9 mouse cellular contexts compared by ENCODE assay signal in genomic region chr13:69426117-69426516, GRCm38 (mm10).
A peak's percentile ranks its signal among the peaks of the same experiment; 100 is the strongest.
DNase-seq lines count a peak whose midpoint lies in the region; ATAC-seq and TF ChIP-seq lines count a peak whose summit lies in the region.
"Had no signal": no experiment of that assay in that cellular context is flagged by ENCODE, and none has a peak within 500 bp of the region (broad histone marks: within the 10 kb centered on the region; RNA-seq: fewer than 3 reads in every experiment).

No protein-coding gene starts in this region.

- peak; percentile 61; the same call in 1 of the 2 replicates for ATAC-seq in lung, embryonic 15.5 days (ENCODE audit: borderline replicate concordance, extremely low read depth, low FRiP score, low TSS enrichment)
- 0 out of 2 replicates have a peak, but pooled peaks have one; percentile 2 for ATAC-seq in stomach, embryonic 14.5 days (ENCODE audit: insufficient number of reproducible peaks, insufficient read depth, low FRiP score, low read depth)
- ATAC-seq in monocyte, adult 5-6 weeks (replicated peaks; ENCODE audit: insufficient number of reproducible peaks, low FRiP score, low TSS enrichment, poor library complexity, severe bottlenecking): no peak
- ATAC-seq in megakaryocyte, adult 5-6 weeks (ENCODE audit: poor library complexity, severe bottlenecking): no peak

- no peaks in the 10 kb centered on the region for H3K27me3 ChIP-seq in lung, embryonic 15.5 days
- H3K27me3 ChIP-seq in stomach, embryonic 14.5 days (ENCODE audit: control insufficient read depth, insufficient read depth, low read length): no peaks in the 10 kb centered on the region
- H3K27me3 ChIP-seq: embryonic facial prominence, embryonic 12.5 days had no signal

- H3K9me3 ChIP-seq in lung, embryonic 15.5 days: no peaks in the 10 kb centered on the region
- H3K9me3 ChIP-seq in stomach, embryonic 14.5 days (ENCODE audit: control insufficient read depth, low read depth, low read length): no peaks in the 10 kb centered on the region
- H3K9me3 ChIP-seq: embryonic facial prominence, embryonic 12.5 days had no signal

- no peak overlapping the region for H3K4me2 ChIP-seq in lung, embryonic 15.5 days
- H3K4me2 ChIP-seq in stomach, embryonic 14.5 days (replicated peaks; ENCODE audit: low read depth, low read length): no peak overlapping the region
- H3K4me2 ChIP-seq: embryonic facial prominence, embryonic 12.5 days had no signal

- WGBS in lung, embryonic 15.5 days: 20% methylated on average over 6 of the region's 6 CpGs
- WGBS in lung, adult 2 months: 29% methylated on average over 6 of the region's 6 CpGs
- 32% methylated on average over 6 of the region's 6 CpGs for WGBS in stomach, embryonic 14.5 days

- TF ChIP-seq CTCF in lung, adult 2 months (IDR thresholded peaks at IDR 0.05; ENCODE audit: insufficient read depth, low read length): no peak

- no peak for TF ChIP-seq POLR2A in lung, adult 2 months (IDR thresholded peaks at IDR 0.05; ENCODE audit: borderline replicate concordance, extremely low read depth, low read depth, low read length)

- H3K9ac ChIP-seq in lung, embryonic 15.5 days: no peak overlapping the region
- H3K9ac ChIP-seq in stomach, embryonic 14.5 days (replicated peaks; ENCODE audit: low read depth, low read length): no peak overlapping the region
- H3K9ac ChIP-seq: embryonic facial prominence, embryonic 12.5 days had no signal

- peak; percentile 57 to 73 for DNase-seq in adrenal gland, adult (ENCODE audit: inconsistent age in 2 of 2, low spot score in 1 of 2)
- DNase-seq in adrenal gland, postnatal 25 days: no peak
- DNase-seq in lung, adult 2 months: no peak
- peak; percentile 55 to 60 for DNase-seq in kidney, postnatal 4 days

- H3K4me3 ChIP-seq in lung, embryonic 15.5 days: no peak overlapping the region
- no peak overlapping the region for H3K4me3 ChIP-seq in lung, adult 2 months (replicated peaks; ENCODE audit: extremely low read depth, low read depth, low read length)
- H3K4me3 ChIP-seq in stomach, embryonic 14.5 days (ENCODE audit: low read depth, low read length): no peak overlapping the region
- H3K4me3 ChIP-seq: embryonic facial prominence, embryonic 12.5 days had no signal

- H3K27ac ChIP-seq in lung, embryonic 15.5 days: peak overlapping the region; percentile 47; the same call in 1 of the 2 replicates
- no peak overlapping the region for H3K27ac ChIP-seq in stomach, embryonic 14.5 days (ENCODE audit: low read length)
- H3K27ac ChIP-seq: embryonic facial prominence, embryonic 12.5 days had no signal

- no peaks in the 10 kb centered on the region for H3K36me3 ChIP-seq in lung, embryonic 15.5 days
- no peaks in the 10 kb centered on the region for H3K36me3 ChIP-seq in stomach, embryonic 14.5 days (ENCODE audit: control insufficient read depth, insufficient read depth, low read length)
- H3K36me3 ChIP-seq: embryonic facial prominence, embryonic 12.5 days had no signal

- peaks cover 12% of the 10 kb centered on the region; the same call in 1 of the 2 replicates for H3K4me1 ChIP-seq in lung, embryonic 15.5 days
- H3K4me1 ChIP-seq in lung, adult 2 months (ENCODE audit: control insufficient read depth, insufficient read depth, low read length): no peaks in the 10 kb centered on the region
- H3K4me1 ChIP-seq in stomach, embryonic 14.5 days (ENCODE audit: control insufficient read depth, insufficient read depth, low read length): no peaks in the 10 kb centered on the region
- H3K4me1 ChIP-seq: embryonic facial prominence, embryonic 12.5 days had no signal

Comparison
In these comparisons a context has a peak if more than half of its experiments do, and no peak if none do; other contexts are left out.
1. DNase-seq: peak in adrenal gland, adult (2 of 2) and kidney, postnatal 4 days (2 of 2); none in adrenal gland, postnatal 25 days (single experiment) and lung, adult 2 months (single experiment).
2. ATAC-seq: peak in lung, embryonic 15.5 days (single experiment) and stomach, embryonic 14.5 days (single experiment); none in monocyte, adult 5-6 weeks (single experiment) and megakaryocyte, adult 5-6 weeks (single experiment).